Mouse (Mus musculus) ES-Bruce4 (cell line): Measurements from ENCODE around the gene Gm813.

Experiments
- CTCF ChIP-seq: IDR thresholded peaks from one replicate; pipeline ENCODE4 v1.8.1; 2011; ENCODE audit warnings: low read depth, low read length
- POLR2A ChIP-seq: IDR thresholded peaks from one replicate; pipeline ENCODE4 v1.8.1; 2011; ENCODE audit warnings: low read length; ENCODE audit not compliant: insufficient read depth

- TF ChIP-seq CTCF (no peak), POLR2A (no peak)
Observed at GRCm38 (mm10) chr16:58623944-58624343, 7.2 kb upstream of the Gm813 start.
